Mouse (Mus musculus) intestine, embryonic 16.5 days (tissue): ENCODE measurements around the gene Eif5. TPM values are rescaled to one million over a fixed set of nuclear protein-coding genes. Genes with fewer than 3 reads are reported as not detected.

Experiments
- ATAC-seq: fragments of 200-750 bp; cut with Nextera tagmentation; 2 replicates; pipeline ENCODE4 v1.8.0; 2017; ENCODE audit warnings: moderate TSS enrichment, moderate library complexity
- H3K27ac ChIP-seq: fragments of 300-500 bp; sonication (generic); 2 replicates; pipeline ENCODE4 v1.5.1; 2014; ENCODE audit warnings: mild to moderate bottlenecking, low read length
- H3K27me3 ChIP-seq: fragments of 300-500 bp; sonication (generic); replicated peaks from 2 replicates; pipeline ENCODE4 v1.6.1; 2014; ENCODE audit warnings: low read length, control low read depth, mixed read lengths; ENCODE audit not compliant: control insufficient read depth, insufficient read depth
- H3K36me3 ChIP-seq: fragments of 300-500 bp; sonication (generic); 2 replicates; pipeline ENCODE4 v1.6.1; 2014; ENCODE audit warnings: low read length, control low read depth; ENCODE audit not compliant: control insufficient read depth, insufficient read depth
- H3K4me1 ChIP-seq: fragments of 300-500 bp; sonication (generic); 2 replicates; pipeline ENCODE4 v1.6.1; 2014; ENCODE audit warnings: low read length, control low read depth, mixed read lengths; ENCODE audit not compliant: control insufficient read depth, insufficient read depth
- H3K4me2 ChIP-seq: fragments of 300-500 bp; sonication (generic); 2 replicates; pipeline ENCODE4 v1.6.1; 2014; ENCODE audit warnings: low read depth, low read length, control low read depth
- H3K4me3 ChIP-seq: fragments of 300-500 bp; sonication (generic); 2 replicates; pipeline ENCODE4 v1.5.1; 2014; ENCODE audit warnings: mild to moderate bottlenecking, low read length
- H3K9ac ChIP-seq: fragments of 300-500 bp; sonication (generic); 2 replicates; pipeline ENCODE4 v1.6.1; 2014; ENCODE audit warnings: low read depth, low read length
- H3K9me3 ChIP-seq: fragments of 300-500 bp; sonication (generic); 2 replicates; pipeline ENCODE4 v1.6.1; 2016; ENCODE audit warnings: low read length, control low read depth; ENCODE audit not compliant: control insufficient read depth
- WGBS: fragments of 180-500 bp; shearing (Covaris S2); extraction: QIAGEN DNeasy Blood & Tissue Kit; methylation state at CpG from one replicate; pipeline ENCODE4 v1.1.7; 2014; 5-methylcytosine and 5-hydroxymethylcytosine counted together
- polyA plus RNA-seq: library from polyadenylated mRNA; unstranded; fragments of >200 nt; fragmentation: Nextera tagmentation; extraction: Ambion mirVana; gene quantifications from 2 replicates; pipeline ENCODE4 v1.2.1, GENCODE M21; 2015

The Eif5 gene
- polyA plus RNA-seq, 1 experiment from 2014 or later: 531 TPM

- Histone ChIP-seq H3K4me2 (no peak overlapping the region), H3K9me3 (no peaks in the 10 kb centered on the region)
- no peak for ATAC-seq
Measured at GRCm38 (mm10) chr12:111592407-111593021, 54.7 kb downstream of the Eif5 start.

GRCm38 (mm10) chr12:111593775-111594174 lies 56.0 kb downstream of the Eif5 start:
- Histone ChIP-seq H3K4me3 (no peak overlapping the region), H3K9me3 (no peaks in the 10 kb centered on the region), H3K27ac (no peak overlapping the region), H3K27me3 (no peaks in the 10 kb centered on the region), H3K4me1 (no peaks in the 10 kb centered on the region), H3K9ac (no peak overlapping the region), H3K36me3 (peaks cover 17% of the 10 kb centered on the region), H3K4me2 (no peak overlapping the region)
- ATAC-seq: no peak
- WGBS: 83% methylated on average over 2 of the region's 2 CpGs

More at GRCm38 (mm10) chr12:111592407-111593021, 54.7 kb downstream of the Eif5 start:
- H3K27ac ChIP-seq: no peak overlapping the region
- H3K27me3 ChIP-seq: no peaks in the 10 kb centered on the region
- no peak overlapping the region for H3K9ac ChIP-seq
- peaks cover 12% of the 10 kb centered on the region; the same call in 1 of the 2 replicates for H3K36me3 ChIP-seq
- H3K4me1 ChIP-seq: no peaks in the 10 kb centered on the region
- no peak overlapping the region for H3K4me3 ChIP-seq
- WGBS: 84% methylated on average over 14 of the region's 14 CpGs

Other genes with a start within 250 kb of the Eif5 start
- 30.1 and 32.5 TPM in 2 replicates for gene Cdc42bpb, start 160.3 kb upstream of the Eif5 start, polyA plus RNA-seq
- 1.2 TPM in 2 replicates for gene Lbhd2, start 131.2 kb upstream of the Eif5 start, polyA plus RNA-seq
- gene Exoc3l4, start 121.0 kb upstream of the Eif5 start, polyA plus RNA-seq: 20.4 and 29.1 TPM in 2 replicates
- gene Tnfaip2, start 95.5 kb upstream of the Eif5 start, polyA plus RNA-seq: 2.7 and 3.5 TPM in 2 replicates
- 11.7 and 12.2 TPM in 2 replicates for gene Gm266, start 52.2 kb upstream of the Eif5 start, polyA plus RNA-seq
- gene Mark3, start 36.5 kb downstream of the Eif5 start, polyA plus RNA-seq: 13.4 and 14.2 TPM in 2 replicates
- 927 and 953 TPM in 2 replicates for gene Ckb, start 134.3 kb downstream of the Eif5 start, polyA plus RNA-seq
- 11.3 and 12.7 TPM in 2 replicates for gene Trmt61a, start 140.1 kb downstream of the Eif5 start, polyA plus RNA-seq
- gene Bag5, start 175.2 kb downstream of the Eif5 start, polyA plus RNA-seq: 43.0 and 46.2 TPM in 2 replicates
- 56.2 and 58.2 TPM in 2 replicates for gene Apopt1, start 175.2 kb downstream of the Eif5 start, polyA plus RNA-seq
- gene Klc1, start 220.8 kb downstream of the Eif5 start, polyA plus RNA-seq: 75.7 and 83.4 TPM in 2 replicates